Mouse (Mus musculus) midbrain, embryonic 14.5 days (tissue): ENCODE measurements at regions not wholly inside any gene's neighbourhood (a gene's known extent, or its start where the extent isn't known, plus 50 kb on each side); places are given as distances from the start of the nearest gene placed in this dataset.

ENCODE experiments used
- ATAC-seq: fragments of 200-750 bp; cut with Nextera tagmentation; 2 replicates; pipeline ENCODE4 v1.8.0; 2017; ENCODE audit warnings: moderate number of reproducible peaks, moderate library complexity; ENCODE audit not compliant: low FRiP score, low TSS enrichment
- DNase-seq: peaks from one replicate; pipeline ENCODE4 v3.0.0-alpha.2; 2015
- H3K27ac ChIP-seq: fragments of 300-500 bp; sonication (generic); replicated peaks from 2 replicates; pipeline ENCODE4 v1.5.1; 2014; ENCODE audit warnings: mild to moderate bottlenecking, low read depth, low read length, moderate library complexity
- H3K27me3 ChIP-seq: fragments of 300-500 bp; sonication (generic); 2 replicates; pipeline ENCODE4 v1.6.1; 2014; ENCODE audit warnings: low read length, control low read depth, mixed read lengths; ENCODE audit not compliant: control insufficient read depth, insufficient read depth
- H3K36me3 ChIP-seq: fragments of 300-500 bp; sonication (generic); 2 replicates; pipeline ENCODE4 v1.6.1; 2014; ENCODE audit warnings: low read length, control low read depth; ENCODE audit not compliant: control insufficient read depth, insufficient read depth
- H3K4me1 ChIP-seq: fragments of 300-500 bp; sonication (generic); 2 replicates; pipeline ENCODE4 v1.6.1; 2014; ENCODE audit warnings: mild to moderate bottlenecking, antibody characterized with exemption, low read length, control low read depth; ENCODE audit not compliant: control insufficient read depth, insufficient read depth
- H3K4me2 ChIP-seq: fragments of 300-500 bp; sonication (generic); 2 replicates; pipeline ENCODE4 v1.6.1; 2014; ENCODE audit warnings: mild to moderate bottlenecking, low read length, moderate library complexity
- H3K4me3 ChIP-seq: fragments of 300-500 bp; sonication (generic); replicated peaks from 2 replicates; pipeline ENCODE4 v1.5.1; 2014; ENCODE audit warnings: low read depth, low read length
- H3K9ac ChIP-seq: fragments of 300-500 bp; sonication (generic); replicated peaks from 2 replicates; pipeline ENCODE4 v1.6.1; 2014; ENCODE audit warnings: mild to moderate bottlenecking, low read length, moderate library complexity
- H3K9me3 ChIP-seq: fragments of 300-500 bp; sonication (generic); 2 replicates; pipeline ENCODE4 v1.6.1; 2016; ENCODE audit warnings: low read length, control low read depth, mixed read lengths; ENCODE audit not compliant: control insufficient read depth
- WGBS: fragments of 180-500 bp; shearing (Covaris S2); extraction: QIAGEN DNeasy Blood & Tissue Kit; methylation state at CpG from one replicate; pipeline ENCODE4 v1.1.7; 2014; 5-methylcytosine and 5-hydroxymethylcytosine counted together

DNA sequence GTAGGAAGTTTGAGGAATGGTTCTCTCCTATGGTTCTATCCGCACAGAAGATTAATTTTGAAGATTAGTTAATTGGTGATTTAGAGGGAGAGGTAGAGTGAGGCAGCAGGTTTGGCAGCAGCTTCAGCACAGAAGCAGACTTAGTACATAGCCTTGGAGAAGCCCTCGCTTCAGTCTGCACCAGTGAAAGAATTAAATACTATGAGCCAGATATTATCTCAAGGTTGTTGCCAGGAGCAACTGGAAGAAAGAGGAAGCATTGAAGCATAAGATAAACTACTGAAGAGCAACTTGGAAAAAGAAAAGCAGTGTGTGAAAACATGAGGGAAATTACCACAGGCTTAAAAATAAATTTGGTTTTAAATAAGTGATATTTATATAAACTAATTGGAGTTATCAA is 191.5 kb upstream of the Epha5 start:
- Histone ChIP-seq H3K27ac (no peak overlapping the region), H3K9ac (no peak overlapping the region), H3K4me2 (no peak overlapping the region), H3K27me3 (no peaks in the 10 kb centered on the region), H3K9me3 (no peaks in the 10 kb centered on the region), H3K4me3 (no peak overlapping the region), H3K36me3 (no peaks in the 10 kb centered on the region), H3K4me1 (no peaks in the 10 kb centered on the region)
- ATAC-seq (no peak), DNase-seq (peak; percentile 12)
- 50% methylated on average over 2 of the region's 2 CpGs for WGBS

GRCm38 (mm10) chr5:84565311-84565946 is 148.2 kb upstream of the Epha5 start:
- no peak overlapping the region for H3K27ac ChIP-seq
- peak; percentile 4 for DNase-seq

DNA sequence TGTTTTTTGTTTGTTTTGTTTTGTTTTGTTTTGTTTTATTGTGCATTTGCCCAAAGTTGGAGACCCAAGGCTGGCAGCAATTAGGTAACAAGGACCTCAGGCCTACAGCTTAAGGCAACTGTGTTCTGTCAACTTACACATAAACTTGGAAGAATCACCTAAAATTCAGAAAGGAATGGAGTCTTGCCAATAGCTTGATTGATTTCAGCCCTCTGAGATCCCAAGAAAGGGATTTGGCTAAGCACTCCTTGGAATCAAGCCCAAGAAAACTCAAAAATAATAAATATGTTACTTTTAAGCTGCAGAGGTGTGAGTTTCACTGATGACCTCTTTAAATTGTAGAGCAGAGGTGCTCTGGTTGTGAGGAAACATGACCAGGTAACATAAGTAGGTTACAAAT is 102.7 kb upstream of the Epha5 start:
- ATAC-seq, result no peak
- H3K9me3 ChIP-seq, result no peaks in the 10 kb centered on the region
- H3K4me3 ChIP-seq, result no peak overlapping the region
- H3K4me2 ChIP-seq, result no peak overlapping the region
- H3K4me1 ChIP-seq, result no peaks in the 10 kb centered on the region
- H3K36me3 ChIP-seq, result no peaks in the 10 kb centered on the region
- H3K27ac ChIP-seq, result no peak overlapping the region
- no peak overlapping the region for H3K9ac ChIP-seq
- H3K27me3 ChIP-seq, result no peaks in the 10 kb centered on the region
- DNase-seq, result no peak

More at GRCm38 (mm10) chr5:84565311-84565946, 148.2 kb upstream of the Epha5 start:
- Histone ChIP-seq H3K36me3 (no peaks in the 10 kb centered on the region), H3K9ac (no peak overlapping the region), H3K9me3 (no peaks in the 10 kb centered on the region), H3K4me2 (no peak overlapping the region), H3K27me3 (no peaks in the 10 kb centered on the region), H3K4me1 (no peaks in the 10 kb centered on the region), H3K4me3 (no peak overlapping the region)
- ATAC-seq, result no peak
- 78% methylated on average over 5 of the region's 5 CpGs for WGBS

- Histone ChIP-seq H3K36me3 (no peaks in the 10 kb centered on the region), H3K27me3 (no peaks in the 10 kb centered on the region), H3K9me3 (no peaks in the 10 kb centered on the region), H3K9ac (no peak overlapping the region), H3K27ac (no peak overlapping the region), H3K4me2 (no peak overlapping the region), H3K4me1 (no peaks in the 10 kb centered on the region), H3K4me3 (no peak overlapping the region)
- ATAC-seq (peak; percentile 53; the same call in 1 of the 2 replicates), DNase-seq (no peak)
- 76% methylated on average over 5 of the region's 5 CpGs for WGBS
These were observed 93.0 kb upstream of the Epha5 start for GRCm38 (mm10) chr5:84510144-84510543.

DNA sequence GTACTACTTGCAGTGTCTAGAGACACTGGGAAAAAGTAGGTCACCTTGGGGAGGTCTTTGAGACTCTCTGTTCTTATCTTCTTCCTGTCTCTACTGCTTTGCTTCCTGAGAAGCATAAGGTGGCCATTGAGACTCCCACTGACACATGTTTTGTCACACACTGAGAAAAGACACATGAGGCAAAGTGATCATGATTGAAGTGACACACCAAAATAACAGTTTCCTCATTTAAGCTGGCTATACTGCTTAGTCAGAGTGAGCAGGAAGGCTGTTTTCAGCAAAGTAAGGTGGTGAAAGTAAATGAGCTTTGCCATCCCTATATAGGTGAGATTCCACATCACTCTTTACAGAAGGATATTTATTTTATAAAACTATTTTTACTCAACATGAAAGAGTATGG is 63.8 kb upstream of the Epha5 start:
- ATAC-seq (no peak), DNase-seq (no peak)
- Histone ChIP-seq H3K27me3 (no peaks in the 10 kb centered on the region), H3K9ac (no peak overlapping the region), H3K27ac (no peak overlapping the region), H3K4me2 (no peak overlapping the region), H3K4me3 (no peak overlapping the region), H3K36me3 (no peaks in the 10 kb centered on the region), H3K4me1 (no peaks in the 10 kb centered on the region), H3K9me3 (no peaks in the 10 kb centered on the region)
